Mouse (Mus musculus) CH12.LX (cell line): Measurements from ENCODE around the gene Prss42. TPM values are rescaled to one million over a fixed set of nuclear protein-coding genes. Genes with fewer than 3 reads are reported as not detected.

Experiments
- DNase-seq: peaks from one replicate; pipeline ENCODE4 v3.0.0-alpha.2; 2013; ENCODE audit errors: extremely low read depth
- H3K27ac ChIP-seq: 2 replicates; pipeline ENCODE4 v1.5.1; 2012; ENCODE audit warnings: low read depth, mild to moderate bottlenecking, control low read depth, moderate library complexity; ENCODE audit not compliant: insufficient read depth
- H3K27me3 ChIP-seq: replicated peaks from 2 replicates; pipeline ENCODE3; 2012; ENCODE audit warnings: inconsistent platforms
- H3K36me3 ChIP-seq, 2 experiments: replicated peaks in 1 of 2; 2 replicates each; pipeline versions ENCODE3 to v1.6.1; 2012; ENCODE audit warnings: inconsistent platforms in 1 of 2, low read length in 1 of 2, mild to moderate bottlenecking in 1 of 2, mixed read lengths in 1 of 2, moderate library complexity in 1 of 2; ENCODE audit not compliant: control insufficient read depth in 1 of 2, insufficient read depth in 1 of 2
- H3K4me1 ChIP-seq, 2 experiments: 2 replicates each; pipeline ENCODE4 v1.6.1; 2012; ENCODE audit warnings: inconsistent platforms in 1 of 2, moderate library complexity in 1 of 2; ENCODE audit not compliant: insufficient read depth in 2 of 2, control insufficient read depth in 1 of 2
- H3K4me2 ChIP-seq: 2 replicates; pipeline ENCODE4 v1.6.1; 2012; ENCODE audit warnings: low read depth, mild to moderate bottlenecking, control low read depth; ENCODE audit not compliant: poor library complexity, insufficient read depth, severe bottlenecking
- H3K4me3 ChIP-seq, 3 experiments: fragments of 150-350 bp in 1 of 3; sonication (generic) in 1 of 3; replicated peaks in 1 of 3; 2 replicates each; pipeline versions ENCODE3 to v1.5.1; 2011 to 2012; ENCODE audit warnings: low read depth in 2 of 3, low read length in 2 of 3, mild to moderate bottlenecking in 2 of 3, moderate library complexity in 2 of 3, control low read depth in 1 of 3, improper control_type of control experiment in 1 of 3, inconsistent platforms in 1 of 3, mixed read lengths in 1 of 3; ENCODE audit not compliant: poor library complexity in 1 of 3
- H3K79me2 ChIP-seq: replicated peaks from 2 replicates; pipeline ENCODE4 v1.6.1; 2012; ENCODE audit warnings: mild to moderate bottlenecking, moderate library complexity; ENCODE audit not compliant: control insufficient read depth, poor library complexity, insufficient read depth, severe bottlenecking; ENCODE audit errors: extremely low read depth
- H3K9ac ChIP-seq: 2 replicates; pipeline ENCODE4 v1.6.1; 2012; ENCODE audit warnings: low read depth, mild to moderate bottlenecking, control low read depth, moderate library complexity; ENCODE audit not compliant: insufficient read depth
- H3K9me3 ChIP-seq: replicated peaks from 2 replicates; pipeline ENCODE3; 2012; ENCODE audit warnings: low read length, inconsistent platforms, mixed read lengths
- CHD1 ChIP-seq: IDR thresholded peaks from 2 replicates; pipeline ENCODE4 v1.6.1; 2012; ENCODE audit warnings: low read depth, low read length, improper control_type of control experiment, inconsistent platforms
- E2F4 ChIP-seq: IDR thresholded peaks from 2 replicates; pipeline ENCODE4 v1.6.1; 2011; ENCODE audit warnings: low read depth, low read length, improper control_type of control experiment; ENCODE audit not compliant: insufficient replicate concordance
- EP300 ChIP-seq: IDR thresholded peaks from 2 replicates; pipeline ENCODE4 v1.6.1; 2011; ENCODE audit warnings: low read length, improper control_type of control experiment
- ETS1 ChIP-seq: conservative IDR thresholded peaks from 2 replicates; pipeline ENCODE4 v1.6.1; 2012; ENCODE audit warnings: low read depth, mild to moderate bottlenecking, inconsistent platforms, low read length, improper control_type of control experiment, moderate library complexity
- GABPA ChIP-seq: IDR thresholded peaks from 2 replicates; pipeline ENCODE4 v1.6.1; 2012; ENCODE audit warnings: low read depth, low read length, improper control_type of control experiment, inconsistent platforms; ENCODE audit not compliant: insufficient replicate concordance
- JUN ChIP-seq: IDR thresholded peaks from 2 replicates; pipeline ENCODE4 v1.6.1; 2011; ENCODE audit warnings: low read depth, mild to moderate bottlenecking, low read length, improper control_type of control experiment, moderate library complexity; ENCODE audit not compliant: insufficient read depth
- JUND ChIP-seq: conservative IDR thresholded peaks from 2 replicates; pipeline ENCODE4 v1.6.1; 2011; ENCODE audit warnings: low read depth, low read length, improper control_type of control experiment
- KAT2A ChIP-seq: IDR thresholded peaks from 2 replicates; pipeline ENCODE4 v1.6.1; 2012; ENCODE audit warnings: low read length, improper control_type of control experiment, inconsistent platforms; ENCODE audit not compliant: insufficient replicate concordance
- MAFK ChIP-seq: IDR thresholded peaks from 2 replicates; pipeline ENCODE4 v1.6.1; 2011; ENCODE audit warnings: low read length, improper control_type of control experiment; ENCODE audit not compliant: insufficient replicate concordance
- MAX ChIP-seq: IDR thresholded peaks from 2 replicates; pipeline ENCODE4 v1.6.1; 2011; ENCODE audit warnings: low read length, improper control_type of control experiment
- MAZ ChIP-seq: IDR thresholded peaks from 2 replicates; pipeline ENCODE4 v1.6.1; 2012; ENCODE audit warnings: low read depth, mild to moderate bottlenecking, inconsistent platforms, low read length, improper control_type of control experiment, moderate library complexity
- NELFE ChIP-seq: IDR thresholded peaks from 2 replicates; pipeline ENCODE4 v1.6.1; 2011; ENCODE audit warnings: low read depth, low read length, improper control_type of control experiment
- NRF1 ChIP-seq: IDR thresholded peaks from 2 replicates; pipeline ENCODE4 v1.6.1; 2014; ENCODE audit warnings: low read depth, mild to moderate bottlenecking, inconsistent platforms, low read length, improper control_type of control experiment, moderate library complexity
- PAX5 ChIP-seq: IDR thresholded peaks from 2 replicates; pipeline ENCODE4 v1.6.1; 2012; ENCODE audit warnings: low read length, inconsistent platforms, mixed read lengths
- SIN3A ChIP-seq: IDR thresholded peaks from 2 replicates; pipeline ENCODE4 v1.6.1; 2012; ENCODE audit warnings: low read length, improper control_type of control experiment, inconsistent platforms
- SMC3 ChIP-seq: IDR thresholded peaks from 2 replicates; pipeline ENCODE4 v1.6.1; 2011; ENCODE audit warnings: low read depth, low read length, improper control_type of control experiment
- TBP ChIP-seq: conservative IDR thresholded peaks from 2 replicates; pipeline ENCODE4 v1.6.1; 2011; ENCODE audit warnings: low read depth, low read length, improper control_type of control experiment
- UBTF ChIP-seq: IDR thresholded peaks from 2 replicates; pipeline ENCODE4 v1.6.1; 2012; ENCODE audit warnings: low read depth, mild to moderate bottlenecking, inconsistent platforms, low read length, improper control_type of control experiment, moderate library complexity
- USF2 ChIP-seq: conservative IDR thresholded peaks from 2 replicates; pipeline ENCODE4 v1.6.1; 2011; ENCODE audit warnings: low read depth, low read length, improper control_type of control experiment
- dilution Hi-C: fragments of 300-500 bp; cut with MboI; formaldehyde crosslinking; loops from 2 replicates; pipeline ENCODE4 v1.14.3; 2020; ENCODE audit warnings: low sequenced_read_pairs; ENCODE audit not compliant: extremely low pct_unique_long_range_greater_than_20kb, extremely low pct_ligation_motif_present
- in situ Hi-C: fragments of 300-500 bp; cut with MboI; formaldehyde crosslinking; loops from 3 replicates; pipeline ENCODE4 v1.14.3; 2019; ENCODE audit warnings: low sequenced_read_pairs, low pct_ligation_motif_present, low pct_unique_long_range_greater_than_20kb, mixed read lengths
- polyA plus RNA-seq: library from polyadenylated mRNA; unstranded; fragments of >175 nt; gene quantifications from 2 replicates; pipeline ENCODE4 v1.2.1, GENCODE M21; 2012; ENCODE audit warnings: low read depth; ENCODE audit not compliant: insufficient read length
- total RNA-seq, 2 experiments: library from RNA; depleted of rRNA; stranded (reverse); fragments of 300-350 nt in 1 of 2; fragments of >200 nt in 1 of 2; gene quantifications; 2 replicates each; pipeline ENCODE4 v1.2.3; 2012 to 2014

The Prss42 gene
- total and polyA plus RNA-seq, 3 experiments = 0.34 to 1.1 TPM; not detected in 1

DNA sequence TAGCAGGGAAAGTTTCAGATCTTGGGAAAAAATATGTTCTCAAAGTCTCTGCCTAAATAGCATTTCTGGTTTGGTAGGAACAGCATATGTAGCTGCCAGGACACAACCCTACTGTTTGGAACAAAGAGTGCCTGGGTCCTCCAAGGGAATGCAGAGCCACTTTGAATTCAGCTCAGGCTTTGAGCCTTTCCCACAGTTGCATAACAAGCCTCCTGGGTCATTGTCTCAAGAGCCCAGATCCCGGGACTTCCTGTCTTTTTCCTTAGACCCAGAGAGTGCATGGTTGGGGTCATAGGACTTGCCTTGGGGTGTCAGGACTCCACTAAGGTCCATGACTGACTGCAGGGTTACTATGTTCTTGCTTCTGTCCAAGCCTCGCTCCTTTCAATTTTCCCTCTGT is 38.1 kb downstream of the Prss42 start:
- no peaks in the 10 kb centered on the region for H3K9me3 ChIP-seq
- no peak overlapping the region for H3K4me2 ChIP-seq
- DNase-seq = no peak
- in situ Hi-C loops (no loop called here), dilution Hi-C loops (no loop called here)
- peaks cover 0 to 3% of the 10 kb centered on the region in 2 experiments; a peak in 1 of 4 replicates for H3K4me1 ChIP-seq
- TF ChIP-seq ETS1 (no peak), PAX5 (no peak), MAZ (no peak), SMC3 (no peak), EP300 (no peak), JUND (no peak), GABPA (no peak), NELFE (no peak)
- no peak overlapping the region for H3K27ac ChIP-seq
- H3K79me2 ChIP-seq = no peaks in the 10 kb centered on the region
- H3K4me3 ChIP-seq = no peak overlapping the region
- H3K9ac ChIP-seq = no peak overlapping the region
- H3K27me3 ChIP-seq = peaks cover 1% of the 10 kb centered on the region
- no peaks in the 10 kb centered on the region for H3K36me3 ChIP-seq

DNA sequence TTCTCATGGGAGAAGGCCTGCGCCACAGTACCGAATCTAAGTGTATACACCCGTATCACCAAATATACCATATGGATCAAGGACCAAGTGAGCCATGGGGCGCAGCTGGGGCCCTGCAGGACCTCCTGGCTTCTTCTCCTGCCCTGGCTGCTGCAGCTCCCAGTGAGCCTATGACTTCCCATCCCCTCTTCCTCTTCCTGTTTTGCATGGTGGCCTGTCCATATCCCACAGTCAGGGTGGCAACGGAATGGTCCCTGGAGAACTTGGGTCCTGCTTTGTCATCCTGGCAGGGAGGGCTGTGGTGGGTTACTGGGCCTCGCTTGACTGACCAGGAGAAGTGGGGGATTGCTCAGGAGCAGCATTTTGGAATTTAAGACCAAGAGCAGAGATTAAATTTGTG is 42.9 kb downstream of the Prss42 start:
- Histone ChIP-seq H3K4me1 (peaks cover 0 to 2% of the 10 kb centered on the region in 2 experiments; a peak in 1 of 4 replicates), H3K27ac (no peak overlapping the region), H3K4me2 (no peak overlapping the region), H3K79me2 (no peaks in the 10 kb centered on the region), H3K4me3 (no peak overlapping the region)
- dilution Hi-C loops = no loop called here
- TF ChIP-seq JUND (no peak), CHD1 (no peak), E2F4 (no peak), JUN (no peak), USF2 (no peak), SIN3A (no peak), TBP (no peak), KAT2A (no peak), NRF1 (no peak), EP300 (no peak), MAX (no peak), MAFK (no peak), UBTF (no peak)
- TF ChIP-seq, all 38 proteins: peak for 0
- no peaks in the 10 kb centered on the region for H3K36me3 ChIP-seq
- H3K27me3 ChIP-seq = peaks cover 1% of the 10 kb centered on the region
- no peaks in the 10 kb centered on the region for H3K9me3 ChIP-seq
- in situ Hi-C loops = no loop called here
- DNase-seq = no peak
- no peak overlapping the region for H3K9ac ChIP-seq
